Mouse (Mus musculus): ENCODE results near the gene Baz1b.

Baz1b gene

GRCm38 (mm10) chr5:135238832-135239231 lies 51.8 kb downstream of the Baz1b start:
- no peak for DNase-seq

- no peak for DNase-seq
These were observed 54.4 kb downstream of the Baz1b start for GRCm38 (mm10) chr5:135241474-135241873.

- DNase-seq = no peak
These were observed 55.1 kb downstream of the Baz1b start for GRCm38 (mm10) chr5:135242136-135242535.

GRCm38 (mm10) chr5:135242608-135243007 lies 55.5 kb downstream of the Baz1b start:
- DNase-seq = no peak

- no peak for DNase-seq
These were observed 56.1 kb downstream of the Baz1b start for GRCm38 (mm10) chr5:135243166-135243565.

GRCm38 (mm10) chr5:135246531-135246930 lies 59.5 kb downstream of the Baz1b start:
- no peak for DNase-seq

GRCm38 (mm10) chr5:135247337-135247736 lies 60.3 kb downstream of the Baz1b start:
- DNase-seq = no peak

GRCm38 (mm10) chr5:135248956-135249676 lies 62.1 kb downstream of the Baz1b start:
- DNase-seq = no peak

- no peak for DNase-seq
These were observed 63.4 kb downstream of the Baz1b start for GRCm38 (mm10) chr5:135250186-135251078.

GRCm38 (mm10) chr5:135251079-135251454 lies 64.0 kb downstream of the Baz1b start, which contains the start of gene Fzd9:
Fzd9 (minus strand) TSS chr5:135251230.
- peak; percentile 85 to 87 for DNase-seq

- DNase-seq = no peak
These were observed 66.8 kb downstream of the Baz1b start for GRCm38 (mm10) chr5:135253741-135254401.

- no peak for DNase-seq
These were observed 69.1 kb downstream of the Baz1b start for GRCm38 (mm10) chr5:135256166-135256565.

- peak in 1 of 2 experiments; percentile 30 for DNase-seq
These were observed 70.5 kb downstream of the Baz1b start for GRCm38 (mm10) chr5:135257559-135257958.

GRCm38 (mm10) chr5:135258280-135259150 lies 71.5 kb downstream of the Baz1b start:
- DNase-seq = no peak

- DNase-seq = peak; percentile 51 to 79
These were observed 76.9 kb downstream of the Baz1b start for GRCm38 (mm10) chr5:135263866-135264503.

- peak in 1 of 2 experiments; percentile 52 for DNase-seq
These were observed 77.5 kb downstream of the Baz1b start for GRCm38 (mm10) chr5:135264548-135264947.

- no peak for DNase-seq
These were observed 82.4 kb downstream of the Baz1b start for GRCm38 (mm10) chr5:135269451-135269850.

GRCm38 (mm10) chr5:135270361-135270760 lies 83.3 kb downstream of the Baz1b start:
- no peak for DNase-seq

- DNase-seq = no peak
These were observed 84.6 kb downstream of the Baz1b start for GRCm38 (mm10) chr5:135271563-135272165.

- DNase-seq = no peak
These were observed 87.8 kb downstream of the Baz1b start for GRCm38 (mm10) chr5:135274663-135275396.

GRCm38 (mm10) chr5:135276597-135276996 lies 89.5 kb downstream of the Baz1b start:
- DNase-seq = no peak
